Mouse (Mus musculus) heart, embryonic 15.5 days (tissue): ENCODE data around the gene Senp3. TPM values are rescaled to one million over a fixed set of nuclear protein-coding genes. Genes with fewer than 3 reads are reported as not detected.

Experiments used
- ATAC-seq: fragments of 200-750 bp; cut with Nextera tagmentation; replicated peaks from 2 replicates; pipeline ENCODE4 v1.8.0; 2017; ENCODE audit warnings: low read depth, moderate TSS enrichment; ENCODE audit not compliant: insufficient number of reproducible peaks, insufficient read depth, low FRiP score
- H3K27ac ChIP-seq: fragments of 300-500 bp; sonication (generic); 2 replicates; pipeline ENCODE4 v1.5.1; 2015; ENCODE audit warnings: mild to moderate bottlenecking, inconsistent platforms
- H3K27me3 ChIP-seq: fragments of 300-500 bp; sonication (generic); 2 replicates; pipeline ENCODE4 v1.6.1; 2015; ENCODE audit warnings: inconsistent platforms
- H3K36me3 ChIP-seq: fragments of 300-500 bp; sonication (generic); 2 replicates; pipeline ENCODE4 v1.6.1; 2015; ENCODE audit warnings: mild to moderate bottlenecking, inconsistent platforms
- H3K4me1 ChIP-seq: fragments of 300-500 bp; sonication (generic); replicated peaks from 2 replicates; pipeline ENCODE4 v1.6.1; 2015; ENCODE audit warnings: inconsistent platforms
- H3K4me2 ChIP-seq: fragments of 300-500 bp; sonication (generic); 2 replicates; pipeline ENCODE4 v1.6.1; 2015; ENCODE audit warnings: inconsistent platforms, mild to moderate bottlenecking, moderate library complexity
- H3K4me3 ChIP-seq: fragments of 300-500 bp; sonication (generic); 2 replicates; pipeline ENCODE4 v1.5.1; 2015; ENCODE audit warnings: mild to moderate bottlenecking, inconsistent platforms
- H3K9ac ChIP-seq: fragments of 300-500 bp; sonication (generic); 2 replicates; pipeline ENCODE4 v1.6.1; 2015; ENCODE audit warnings: mild to moderate bottlenecking, inconsistent platforms
- H3K9me3 ChIP-seq: fragments of 300-500 bp; sonication (generic); replicated peaks from 2 replicates; pipeline ENCODE4 v1.6.1; 2016; ENCODE audit warnings: inconsistent platforms
- WGBS: fragments of 180-500 bp; shearing (Covaris S2); methylation state at CpG from one replicate; pipeline ENCODE4 v1.1.7; 2015; ENCODE audit warnings: mixed read lengths; 5-methylcytosine and 5-hydroxymethylcytosine counted together
- polyA plus RNA-seq: library from polyadenylated mRNA; unstranded; fragments of >200 nt; fragmentation: Nextera tagmentation; extraction: Ambion mirVana; gene quantifications from 2 replicates; pipeline ENCODE4 v1.2.1, GENCODE M21; 2015

Senp3 gene
- polyA plus RNA-seq, 1 experiment from 2014 or later = 47.1 TPM

- Histone ChIP-seq H3K4me1 (peaks cover 31% of the 10 kb centered on the region), H3K9ac (no peak overlapping the region), H3K36me3 (peaks cover 57% of the 10 kb centered on the region), H3K27me3 (no peaks in the 10 kb centered on the region), H3K4me3 (no peak overlapping the region), H3K4me2 (no peak overlapping the region), H3K27ac (no peak overlapping the region), H3K9me3 (no peaks in the 10 kb centered on the region)
- 100% methylated on average over 2 of the region's 2 CpGs for WGBS
- no peak for ATAC-seq
Observed at GRCm38 (mm10) chr11:69679144-69679543, 2.7 kb downstream of the Senp3 start.

DNA sequence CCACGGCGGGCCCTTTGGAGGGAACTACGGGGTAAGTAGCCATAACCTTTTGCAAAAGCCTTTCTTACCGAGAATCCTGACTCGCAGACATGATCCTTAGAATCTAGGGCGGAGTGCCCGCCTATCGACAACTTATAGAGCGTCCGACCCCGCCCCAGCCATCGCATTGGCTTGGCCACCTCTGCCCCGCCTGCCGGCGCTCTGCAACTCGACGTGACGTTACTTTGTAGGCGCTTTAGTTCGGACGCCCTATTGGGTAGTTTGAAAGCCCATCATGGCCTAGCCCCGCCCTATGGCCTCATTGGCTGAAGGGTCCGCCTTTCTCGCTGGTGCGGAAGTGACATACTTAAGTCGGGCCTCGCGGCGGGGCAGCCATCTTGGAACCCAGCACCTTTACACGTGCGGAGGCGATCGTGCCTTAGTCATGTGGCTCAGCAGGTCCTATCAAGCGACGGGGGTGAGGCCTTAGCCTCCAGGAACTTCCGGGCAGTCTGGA lies 9.6 kb downstream of the Senp3 start, which contains the start of gene Eif4a1:
Gene Eif4a1, minus strand, starts transcription at position 213 of the 496 bp plus-strand sequence.
- Histone ChIP-seq H3K27me3 (no peaks in the 10 kb centered on the region), H3K27ac (peak within 1 kb of the TSS; percentile 95), H3K36me3 (peaks cover 75% of the 10 kb centered on the region), H3K9me3 (no peaks in the 10 kb centered on the region), H3K4me3 (peak within 1 kb of the TSS; percentile 84), H3K4me2 (peak within 1 kb of the TSS; percentile 74), H3K9ac (peak within 1 kb of the TSS; percentile 99), H3K4me1 (peaks cover 23% of the 10 kb centered on the region)
- peak; percentile 95 for ATAC-seq
- under 1% methylated on average over 36 of the region's 36 CpGs for WGBS

- Histone ChIP-seq H3K9ac (peak overlapping the region; percentile 99), H3K4me3 (peak overlapping the region; percentile 84), H3K4me1 (peaks cover 23% of the 10 kb centered on the region), H3K27me3 (no peaks in the 10 kb centered on the region), H3K4me2 (peak overlapping the region; percentile 74), H3K9me3 (no peaks in the 10 kb centered on the region), H3K27ac (peak overlapping the region; percentile 95), H3K36me3 (peaks cover 73% of the 10 kb centered on the region)
- peak; percentile 5; the same call in 1 of the 2 replicates for ATAC-seq
- under 1% methylated on average over 35 of the region's 43 CpGs for WGBS
Observed at GRCm38 (mm10) chr11:69671726-69672124, 10.2 kb downstream of the Senp3 start.

DNA sequence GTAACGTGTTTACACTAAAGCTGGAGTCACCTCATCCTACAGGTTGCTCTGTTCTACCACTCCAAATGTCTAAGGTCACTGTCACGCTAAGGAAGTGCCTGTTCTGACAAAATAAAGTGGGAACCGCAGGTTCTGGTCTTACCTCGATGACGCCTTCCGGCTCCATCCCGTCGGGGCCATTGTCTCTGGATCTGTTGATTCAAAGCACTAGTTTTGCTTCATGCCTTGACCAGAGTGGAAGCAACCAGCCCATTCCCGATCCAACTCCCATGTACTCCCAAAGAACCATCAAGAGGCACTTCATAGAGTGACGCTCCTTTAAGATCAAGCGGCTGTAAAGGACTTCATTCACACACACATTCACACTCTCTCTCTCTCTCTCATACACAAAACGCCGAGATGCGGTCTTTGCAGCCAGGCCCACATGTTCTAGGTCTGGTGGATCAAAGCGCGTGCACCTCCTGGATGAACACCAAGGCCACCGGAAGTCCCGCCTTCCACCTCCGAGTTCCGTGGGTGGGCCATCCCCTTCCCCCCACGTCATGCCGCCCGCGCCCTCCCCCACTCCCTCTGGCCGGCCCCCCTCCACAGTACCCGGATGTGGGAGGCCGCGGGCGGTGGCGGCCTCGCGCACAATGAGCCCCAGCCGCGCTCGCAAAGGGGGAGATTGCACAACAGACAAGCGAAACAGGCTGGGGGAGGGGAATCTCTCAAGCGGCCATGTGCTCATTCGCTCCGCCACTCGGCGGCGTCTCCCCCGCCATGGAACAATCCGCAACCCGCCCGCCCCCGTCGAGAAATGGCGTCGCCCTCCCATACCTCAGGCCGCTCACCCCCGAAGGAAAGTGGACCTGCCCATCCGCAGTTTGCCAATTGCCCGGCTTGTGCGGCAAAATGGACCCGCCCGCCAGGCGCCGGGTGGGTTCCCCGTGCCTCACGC lies 10.8 kb downstream of the Senp3 start:
- peak; percentile 72 for ATAC-seq
- Histone ChIP-seq H3K4me3 (peak overlapping the region; percentile 84), H3K27ac (peak overlapping the region; percentile 95)

DNA sequence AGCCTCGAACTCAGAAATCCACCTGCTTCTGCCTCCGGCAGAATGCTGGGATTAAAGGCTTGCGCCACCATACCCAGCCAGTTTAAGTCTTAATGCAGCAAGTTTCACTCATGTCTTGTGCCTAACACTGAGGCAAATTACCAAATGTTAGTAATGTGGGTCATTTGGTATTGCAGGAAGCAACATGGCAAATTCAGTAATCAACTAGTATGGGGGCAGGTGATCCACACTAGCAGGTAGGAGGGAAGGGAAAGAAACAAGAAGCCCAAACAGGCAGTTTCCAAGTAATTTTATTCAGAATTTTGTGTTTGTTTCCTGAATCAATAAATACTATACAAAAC lies 15.2 kb downstream of the Senp3 start:
- peaks cover 30% of the 10 kb centered on the region for H3K4me1 ChIP-seq
- H3K27me3 ChIP-seq = no peaks in the 10 kb centered on the region
- no peak overlapping the region for H3K9ac ChIP-seq
- peaks cover 63% of the 10 kb centered on the region for H3K36me3 ChIP-seq
- H3K27ac ChIP-seq = no peak overlapping the region
- ATAC-seq = no peak
- WGBS = 83% methylated on average over 3 of the region's 3 CpGs
- no peaks in the 10 kb centered on the region for H3K9me3 ChIP-seq
- no peak overlapping the region for H3K4me3 ChIP-seq
- H3K4me2 ChIP-seq = no peak overlapping the region

More for the DNA sequence above, 10.8 kb downstream of the Senp3 start:
- Histone ChIP-seq H3K4me1 (peaks cover 23% of the 10 kb centered on the region), H3K36me3 (peaks cover 73% of the 10 kb centered on the region), H3K4me2 (peak overlapping the region; percentile 74), H3K27me3 (no peaks in the 10 kb centered on the region), H3K9ac (peak overlapping the region; percentile 99), H3K9me3 (no peaks in the 10 kb centered on the region)
- WGBS = under 1% methylated on average over 58 of the region's 61 CpGs

- H3K4me1 ChIP-seq = peaks cover 35% of the 10 kb centered on the region
- H3K27me3 ChIP-seq = no peaks in the 10 kb centered on the region
- no peak for ATAC-seq
- peaks cover 63% of the 10 kb centered on the region for H3K36me3 ChIP-seq
- H3K9me3 ChIP-seq = no peaks in the 10 kb centered on the region
- 30% methylated on average over 7 of the region's 7 CpGs for WGBS
- H3K4me2 ChIP-seq = no peak within 1 kb of the TSS
- H3K27ac ChIP-seq = 0 out of 2 replicates have a peak within 1 kb of the TSS, but pooled peaks have one; percentile 2
- no peak within 1 kb of the TSS for H3K9ac ChIP-seq
- no peak within 1 kb of the TSS for H3K4me3 ChIP-seq
Observed at GRCm38 (mm10) chr11:69665961-69666664, 15.8 kb downstream of the Senp3 start, which contains the start of gene Cd68. Gene Cd68 (minus strand): TSS chr11:69666153.

- H3K4me1 ChIP-seq = peaks cover 37% of the 10 kb centered on the region
- peaks cover 63% of the 10 kb centered on the region for H3K36me3 ChIP-seq
- no peak overlapping the region for H3K4me3 ChIP-seq
- H3K4me2 ChIP-seq = no peak overlapping the region
- WGBS = 72% methylated on average over 9 of the region's 9 CpGs
- H3K27me3 ChIP-seq = no peaks in the 10 kb centered on the region
- ATAC-seq = no peak
- H3K9me3 ChIP-seq = no peaks in the 10 kb centered on the region
- 0 out of 2 replicates have a peak overlapping the region, but pooled peaks have one; percentile 2 for H3K27ac ChIP-seq
- no peak overlapping the region for H3K9ac ChIP-seq
Observed at GRCm38 (mm10) chr11:69665457-69665960, 16.4 kb downstream of the Senp3 start.

DNA sequence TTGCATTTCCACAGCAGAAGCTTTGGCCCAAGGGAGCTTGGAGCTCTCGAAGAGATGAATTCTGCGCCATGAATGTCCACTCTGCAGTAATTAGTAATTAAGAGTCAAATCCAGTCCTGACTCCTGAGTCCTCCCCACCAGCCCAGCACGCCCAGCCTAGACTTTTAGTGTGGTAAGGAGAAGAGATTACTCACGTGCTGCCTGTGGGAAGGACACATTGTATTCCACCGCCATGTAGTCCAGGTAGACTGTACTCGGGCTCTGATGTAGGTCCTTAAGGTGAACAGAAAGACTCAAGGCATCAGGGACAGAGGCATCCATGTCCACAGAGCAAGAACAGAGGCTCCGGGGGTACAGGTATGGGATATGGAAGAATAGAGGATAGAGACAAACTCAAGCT lies 17.0 kb downstream of the Senp3 start:
- H3K4me3 ChIP-seq = no peak overlapping the region
- no peak overlapping the region for H3K4me2 ChIP-seq
- H3K4me1 ChIP-seq = peaks cover 31% of the 10 kb centered on the region
- peaks cover 63% of the 10 kb centered on the region for H3K36me3 ChIP-seq
- no peak overlapping the region for H3K9ac ChIP-seq
- no peak overlapping the region; the same call in 1 of the 2 replicates for H3K27ac ChIP-seq
- H3K27me3 ChIP-seq = no peaks in the 10 kb centered on the region
- no peaks in the 10 kb centered on the region for H3K9me3 ChIP-seq
- WGBS = 92% methylated on average over 7 of the region's 7 CpGs
- no peak for ATAC-seq

- no peak overlapping the region for H3K4me2 ChIP-seq
- no peaks in the 10 kb centered on the region for H3K27me3 ChIP-seq
- peak overlapping the region; percentile 95 for H3K27ac ChIP-seq
- H3K9me3 ChIP-seq = no peaks in the 10 kb centered on the region
- peaks cover 60% of the 10 kb centered on the region for H3K36me3 ChIP-seq
- H3K4me1 ChIP-seq = peaks cover 22% of the 10 kb centered on the region
- WGBS = 86% methylated on average over 6 of the region's 6 CpGs
- no peak overlapping the region for H3K9ac ChIP-seq
- no peak for ATAC-seq
- H3K4me3 ChIP-seq = no peak overlapping the region
Observed at GRCm38 (mm10) chr11:69663795-69664194, 18.1 kb downstream of the Senp3 start.

GRCm38 (mm10) chr11:69662967-69663671 lies 18.8 kb downstream of the Senp3 start:
- Histone ChIP-seq H3K27ac (peak overlapping the region; percentile 95), H3K9me3 (no peaks in the 10 kb centered on the region), H3K36me3 (peaks cover 59% of the 10 kb centered on the region), H3K4me1 (peaks cover 20% of the 10 kb centered on the region), H3K9ac (peak overlapping the region; percentile 57), H3K27me3 (no peaks in the 10 kb centered on the region), H3K4me3 (peak overlapping the region; percentile 62), H3K4me2 (peak overlapping the region; percentile 70)
- WGBS = 62% methylated on average over 13 of the region's 13 CpGs
- ATAC-seq = no peak
